Mouse (Mus musculus) gastrocnemius, postnatal 36 days (tissue): ENCODE data around the gene Tfap2a. TPM values are rescaled to one million over a fixed set of nuclear protein-coding genes. Genes with fewer than 3 reads are reported as not detected.

Experiments
- DNase-seq, 2 experiments: peaks; one replicate each; pipeline ENCODE4 v3.0.0; 2022
- intact Hi-C: fragments of 180-260 bp; cut with DNase I; formaldehyde crosslinking; loops from one replicate; pipeline ENCODE4 v1.15.1; 2025
- total RNA-seq, 2 experiments: library from RNA; stranded (reverse); gene quantifications; 2 replicates each; pipeline ENCODE4 v1.2.3; 2021

The Tfap2a gene
- total RNA-seq, 2 experiments from 2014 or later, result not detected

GRCm38 (mm10) chr13:40716771-40717716 lies 21.1 kb downstream of the Tfap2a start:
- DNase-seq, result no peak
- intact Hi-C loops, result no loop called here

GRCm38 (mm10) chr13:40714531-40714930 lies 23.6 kb downstream of the Tfap2a start:
- intact Hi-C loops, result no loop called here
- DNase-seq, result no peak

GRCm38 (mm10) chr13:40713681-40714080 lies 24.5 kb downstream of the Tfap2a start:
- no peak for DNase-seq
- intact Hi-C loops, result no loop called here

- no peak for DNase-seq
- intact Hi-C loops, result no loop called here
Observed at GRCm38 (mm10) chr13:40713241-40713640, 24.9 kb downstream of the Tfap2a start.

- intact Hi-C loops, result no loop called here
Observed at GRCm38 (mm10) chr13:40712526-40712832, 25.7 kb downstream of the Tfap2a start.

GRCm38 (mm10) chr13:40711661-40712525 lies 26.3 kb downstream of the Tfap2a start:
- intact Hi-C loops, result no loop called here
- DNase-seq, result no peak

More at GRCm38 (mm10) chr13:40712526-40712832, 25.7 kb downstream of the Tfap2a start:
- DNase-seq, result no peak

GRCm38 (mm10) chr13:40710062-40710342 lies 28.2 kb downstream of the Tfap2a start:
- no peak for DNase-seq

GRCm38 (mm10) chr13:40709321-40710061 lies 28.7 kb downstream of the Tfap2a start:
- intact Hi-C loops, result no loop called here

More at GRCm38 (mm10) chr13:40710062-40710342, 28.2 kb downstream of the Tfap2a start:
- intact Hi-C loops, result no loop called here

GRCm38 (mm10) chr13:40708913-40709312 lies 29.3 kb downstream of the Tfap2a start:
- DNase-seq, result no peak
- intact Hi-C loops, result no loop called here

More at GRCm38 (mm10) chr13:40709321-40710061, 28.7 kb downstream of the Tfap2a start:
- no peak for DNase-seq

- DNase-seq, result no peak
- intact Hi-C loops, result no loop called here
Observed at GRCm38 (mm10) chr13:40708271-40708670, 29.9 kb downstream of the Tfap2a start.

GRCm38 (mm10) chr13:40707646-40708045 lies 30.5 kb downstream of the Tfap2a start:
- intact Hi-C loops, result no loop called here
- no peak for DNase-seq

- intact Hi-C loops, result no loop called here
- DNase-seq, result no peak
Observed at GRCm38 (mm10) chr13:40706612-40707011, 31.6 kb downstream of the Tfap2a start.

- DNase-seq, result no peak
- intact Hi-C loops, result no loop called here
Observed at GRCm38 (mm10) chr13:40705821-40706425, 32.3 kb downstream of the Tfap2a start.

GRCm38 (mm10) chr13:40704864-40705455 lies 33.2 kb downstream of the Tfap2a start:
- intact Hi-C loops, result no loop called here
- DNase-seq, result no peak

GRCm38 (mm10) chr13:40703982-40704501 lies 34.1 kb downstream of the Tfap2a start:
- intact Hi-C loops, result no loop called here

GRCm38 (mm10) chr13:40703123-40703797 lies 34.9 kb downstream of the Tfap2a start:
- no peak for DNase-seq
- intact Hi-C loops, result no loop called here

More at GRCm38 (mm10) chr13:40703982-40704501, 34.1 kb downstream of the Tfap2a start:
- DNase-seq, result no peak

- intact Hi-C loops, result no loop called here
- DNase-seq, result no peak
Observed at GRCm38 (mm10) chr13:40702361-40703122, 35.6 kb downstream of the Tfap2a start.

GRCm38 (mm10) chr13:40701691-40702090 lies 36.5 kb downstream of the Tfap2a start:
- no peak for DNase-seq
- intact Hi-C loops, result no loop called here
